Mouse (Mus musculus): ENCODE data around the gene Dpagt1.
"Not testable (repeated sequence)": the region's sequence is repeated elsewhere in the genome, so short reads cannot be mapped to it uniquely, and the experiment has no call there.

- TF ChIP-seq CTCF (IDR thresholded peaks at IDR 0.05; ENCODE audit: low read depth); EP300 (optimal IDR thresholded peaks at IDR 0.05): not testable (repeated sequence)
These were observed 10.7 kb downstream of the Dpagt1 start for GRCm38 (mm10) chr9:44336513-44336912.
